In genomic region chr16:9884141-9884540, GRCm38 (mm10) we compare ENCODE assay signal across 27 mouse cellular contexts.
"Had no signal": no experiment of that assay in that cellular context is flagged by ENCODE, and none has a peak within 500 bp of the region (broad histone marks: within the 10 kb centered on the region; RNA-seq: fewer than 3 reads in every experiment).

No protein-coding gene starts in this region.

- H3K27ac ChIP-seq: limb, embryonic 10.5 days; limb, embryonic 12.5 days; limb, embryonic 13.5 days; limb, embryonic 15.5 days; liver, embryonic 12.5 days; liver, embryonic 13.5 days; liver, embryonic 14.5 days; liver, embryonic 15.5 days; lung, embryonic 15.5 days; macrophage; midbrain, embryonic 10.5 days; midbrain, embryonic 12.5 days; midbrain, embryonic 13.5 days; midbrain, embryonic 15.5 days had no signal

- DNase-seq: left cerebral cortex, postnatal 4 days; liver; liver, embryonic 13.5 days; liver, postnatal 0 days; lung, adult 18-20 months; lung, adult 2 months; lung, embryonic 14.5 days; lung, postnatal 10 days; lung, postnatal 14 days; lung, postnatal 36 days; lung, postnatal 4 days; midbrain, embryonic 14.5 days had no signal

- H3K4me3 ChIP-seq: limb, embryonic 10.5 days; limb, embryonic 12.5 days; limb, embryonic 13.5 days; limb, embryonic 15.5 days; liver, embryonic 12.5 days; liver, embryonic 13.5 days; liver, embryonic 15.5 days; lung, embryonic 15.5 days; megakaryocyte, embryonic 14.5 days; midbrain, embryonic 10.5 days; midbrain, embryonic 12.5 days; midbrain, embryonic 13.5 days; midbrain, embryonic 15.5 days; myocyte had no signal
